Mouse (Mus musculus) left cerebral cortex, adult 2 months (tissue): Measurements from ENCODE around the gene Rassf2. TPM values are rescaled to one million over a fixed set of nuclear protein-coding genes. Genes with fewer than 3 reads are reported as not detected.

ENCODE experiments used
- DNase-seq, 2 experiments: peaks; one replicate each; pipeline ENCODE4 v3.0.0; 2021 to 2022; ENCODE audit warnings: low spot score in 2 of 2, mixed read lengths in 1 of 2; ENCODE audit errors: extremely low spot score in 1 of 2
- H3K27ac ChIP-seq: fragments of 200-600 bp; 2 replicates; pipeline ENCODE4 v1.8.1; 2022
- H3K4me3 ChIP-seq: fragments of 200-600 bp; 2 replicates; pipeline ENCODE4 v1.8.1; 2022
- CTCF ChIP-seq: fragments of 200-600 bp; IDR thresholded peaks from 2 replicates; pipeline ENCODE4 v1.8.1; 2022; ENCODE audit warnings: antibody characterized with exemption, mild to moderate bottlenecking, moderate library complexity
- intact Hi-C: fragments of 180-260 bp; cut with DNase I; formaldehyde crosslinking; loops from one replicate; pipeline ENCODE4 v1.15.1; 2025
- total RNA-seq, 2 experiments: library from RNA; stranded (reverse); gene quantifications; 2 replicates each; pipeline ENCODE4 v1.2.3; 2021

The Rassf2 gene
- total RNA-seq, 2 experiments from 2014 or later = 39.2 to 41.2 TPM

DNA sequence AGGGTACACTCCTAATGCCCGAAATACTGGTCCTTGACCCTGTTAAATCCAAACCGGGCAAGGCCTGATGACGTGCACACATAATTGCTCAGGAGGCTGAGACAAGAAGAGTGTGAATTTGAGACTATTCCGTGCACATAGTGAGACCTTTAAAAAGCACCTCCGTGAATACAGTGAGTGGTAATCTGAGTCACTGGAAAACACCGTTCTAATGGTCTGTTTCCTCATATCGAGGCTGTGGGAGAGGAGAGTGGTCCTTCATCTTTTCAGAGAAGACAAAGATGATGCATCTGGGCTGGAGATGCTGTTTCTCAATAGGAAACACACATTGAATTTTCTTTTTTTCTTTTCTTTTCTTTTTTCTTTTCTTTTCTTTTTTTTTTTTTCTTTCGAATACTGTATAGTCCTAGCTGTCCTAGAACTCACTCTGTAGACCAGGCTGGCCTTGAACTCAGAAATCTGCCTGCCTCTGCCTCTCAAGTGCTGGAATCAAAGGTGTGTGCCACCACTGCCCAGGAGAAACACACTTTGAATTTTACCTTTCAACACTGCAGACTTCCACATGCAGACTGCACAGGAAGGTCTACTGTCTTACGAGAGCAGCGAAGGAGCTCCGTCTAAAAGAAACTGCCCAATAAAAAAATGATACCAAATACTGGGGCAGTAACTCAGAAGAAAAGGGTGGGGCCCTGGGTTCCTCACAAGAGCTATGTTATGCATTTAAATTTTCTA is 1.5 kb upstream of the Rassf2 start:
- no peak overlapping the region for H3K4me3 ChIP-seq
- TF ChIP-seq CTCF = no peak
- DNase-seq = no peak
- intact Hi-C loops = no loop called here
- H3K27ac ChIP-seq = peak overlapping the region; percentile 81

DNA sequence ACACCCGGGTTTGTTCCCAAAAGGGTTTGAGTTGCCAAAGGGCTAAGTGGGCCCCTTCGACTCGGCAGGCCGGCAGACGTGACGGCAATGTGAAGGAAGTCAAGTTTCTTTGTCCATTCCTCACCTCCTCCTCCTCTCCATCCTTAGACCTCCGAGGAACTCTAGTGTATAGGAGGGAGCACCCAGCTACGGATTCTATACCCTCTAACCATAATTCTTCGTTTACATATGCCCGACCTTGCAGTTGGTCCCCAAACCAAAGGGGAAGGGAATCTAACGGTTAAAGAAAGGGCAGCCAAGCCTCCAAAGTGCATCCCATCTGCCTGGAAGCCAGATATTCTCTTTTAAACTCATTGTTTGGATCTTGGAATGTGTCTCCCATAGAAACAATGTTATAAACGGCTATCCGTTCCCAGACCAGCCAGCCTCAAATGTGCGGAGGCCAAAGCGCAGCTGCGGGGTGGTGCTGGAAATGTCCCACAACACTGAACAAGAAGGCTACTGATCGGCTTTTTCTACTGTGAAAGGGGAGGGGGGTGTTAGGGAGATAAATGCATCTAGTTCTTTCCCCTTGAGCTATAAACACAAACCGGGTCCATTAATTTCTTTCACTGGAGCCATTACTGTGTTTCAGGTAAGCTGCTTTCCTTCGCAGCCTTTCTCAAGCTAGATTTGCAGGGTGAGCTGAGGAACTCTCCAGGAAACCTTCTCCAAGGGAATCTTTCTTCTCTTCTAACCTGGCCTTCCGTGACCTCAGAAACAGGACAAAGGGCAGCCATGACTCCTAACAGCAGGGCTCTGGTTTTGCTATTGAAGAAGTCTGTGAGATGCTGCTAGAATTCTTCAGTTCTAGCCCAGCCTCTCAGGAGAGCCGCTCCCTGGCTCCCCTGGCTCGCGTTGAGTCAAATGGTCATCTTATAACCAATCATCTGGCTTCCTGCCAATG is 633 bp upstream of the Rassf2 start:
- intact Hi-C loops = no loop called here
- peak overlapping the region; percentile 63 for H3K4me3 ChIP-seq
- TF ChIP-seq CTCF = no peak
- no peak for DNase-seq
- H3K27ac ChIP-seq = peak overlapping the region; percentile 81

DNA sequence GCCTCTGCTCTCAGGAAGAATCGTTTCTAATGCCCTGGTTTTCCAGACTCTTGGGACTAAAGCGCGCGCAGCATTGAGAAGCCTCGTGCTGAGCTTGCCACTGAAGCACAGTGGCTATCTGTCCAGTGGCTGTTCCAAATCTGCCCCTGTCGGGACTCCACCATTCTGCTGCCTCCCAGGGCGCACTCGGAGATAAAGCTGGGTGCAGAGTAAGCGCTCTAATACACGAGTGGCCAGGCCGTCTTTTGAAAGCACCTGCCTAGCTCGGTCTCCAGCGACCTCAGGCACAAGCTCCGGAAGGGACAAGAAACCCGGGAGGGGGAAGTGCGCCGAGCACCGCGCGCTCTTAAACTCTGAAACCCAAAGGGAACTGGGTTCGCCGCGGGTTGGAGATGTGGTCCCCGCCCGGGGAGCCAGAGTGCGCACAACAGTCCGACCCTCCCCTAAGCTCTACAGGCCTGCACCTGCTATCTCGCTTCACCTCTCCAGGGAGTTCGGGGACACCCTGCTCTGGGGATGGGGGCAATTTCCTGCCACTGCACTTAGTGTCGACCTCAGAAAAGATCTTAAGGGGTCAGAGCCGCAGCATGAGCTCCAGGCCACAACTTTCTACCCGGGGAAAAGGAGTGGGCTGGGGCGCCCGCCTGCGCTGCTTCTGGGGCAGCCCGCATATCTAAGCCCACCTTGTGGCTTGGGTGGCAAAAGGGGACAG is 1.0 kb downstream of the Rassf2 start:
- Histone ChIP-seq H3K4me3 (peak overlapping the region; percentile 63), H3K27ac (peak overlapping the region; percentile 91)
- intact Hi-C loops = no loop called here
- TF ChIP-seq CTCF = no peak
- peak in 1 of 2 experiments; percentile 19 for DNase-seq

DNA sequence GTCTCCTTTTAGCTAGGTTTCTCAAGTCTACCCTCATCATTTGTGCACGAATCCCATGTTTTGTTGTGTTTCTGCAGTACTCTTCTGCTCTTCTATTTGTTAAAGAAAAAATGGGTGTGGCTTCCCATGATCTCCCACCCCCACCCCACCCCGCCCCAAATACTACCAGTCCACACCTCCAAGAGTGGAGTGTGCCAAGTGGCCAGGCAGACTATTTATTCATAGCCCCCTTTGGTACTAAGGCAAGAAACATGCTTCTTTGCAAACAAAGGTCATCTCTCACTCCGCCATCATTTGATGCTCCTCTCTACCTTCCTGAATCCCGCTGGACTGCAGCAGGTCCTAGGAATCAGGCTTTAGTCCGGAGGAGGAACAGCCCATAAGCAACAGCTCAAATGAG is 2.0 kb downstream of the Rassf2 start:
- intact Hi-C loops = no loop called here
- Histone ChIP-seq H3K27ac (peak overlapping the region; percentile 91), H3K4me3 (peak overlapping the region; percentile 63)
- no peak for DNase-seq
- TF ChIP-seq CTCF = no peak

DNA sequence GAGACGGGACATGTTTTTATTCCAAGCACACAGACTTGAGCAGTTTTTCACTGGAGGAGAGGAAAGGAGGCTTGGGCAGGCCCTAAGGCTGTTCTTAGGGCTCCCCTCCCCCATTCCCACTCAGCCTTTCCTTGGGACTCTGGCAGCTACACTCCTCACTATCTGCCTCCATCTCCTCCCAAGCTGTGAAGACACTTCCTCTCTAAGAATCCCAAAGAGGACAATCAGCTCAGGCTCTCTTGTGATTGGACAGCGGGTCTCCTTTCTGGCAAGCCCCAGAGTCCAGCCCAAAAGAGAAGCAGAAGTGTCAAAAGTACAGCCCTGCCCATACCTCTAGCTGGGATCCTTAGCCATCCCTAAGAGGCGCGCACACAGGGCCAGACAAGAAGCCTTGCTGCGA is 2.7 kb downstream of the Rassf2 start:
- H3K27ac ChIP-seq = no peak overlapping the region
- no peak for DNase-seq
- no peak overlapping the region for H3K4me3 ChIP-seq
- intact Hi-C loops = no loop called here
- no peak for TF ChIP-seq CTCF

DNA sequence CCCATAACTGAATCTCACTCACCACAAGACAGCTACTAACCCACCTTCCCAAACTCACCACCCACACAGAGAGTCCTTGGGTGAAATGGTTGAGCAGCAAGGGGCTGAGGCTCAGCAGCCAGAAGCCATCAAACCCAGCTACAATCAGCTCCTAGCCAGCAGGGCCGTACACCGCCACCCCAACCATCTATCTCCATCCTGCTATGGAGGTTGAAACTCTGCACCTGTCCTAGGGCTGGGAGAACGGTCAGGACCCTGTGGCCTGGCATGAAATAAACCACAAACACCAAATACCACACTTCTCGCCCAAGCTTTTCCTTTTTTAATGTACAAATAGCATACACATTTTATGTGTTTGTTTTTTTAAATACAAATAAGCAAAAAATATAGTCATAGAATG is 6.0 kb downstream of the Rassf2 start:
- no peak for DNase-seq
- H3K27ac ChIP-seq = no peak overlapping the region
- intact Hi-C loops = no loop called here
- TF ChIP-seq CTCF = no peak
- H3K4me3 ChIP-seq = no peak overlapping the region

DNA sequence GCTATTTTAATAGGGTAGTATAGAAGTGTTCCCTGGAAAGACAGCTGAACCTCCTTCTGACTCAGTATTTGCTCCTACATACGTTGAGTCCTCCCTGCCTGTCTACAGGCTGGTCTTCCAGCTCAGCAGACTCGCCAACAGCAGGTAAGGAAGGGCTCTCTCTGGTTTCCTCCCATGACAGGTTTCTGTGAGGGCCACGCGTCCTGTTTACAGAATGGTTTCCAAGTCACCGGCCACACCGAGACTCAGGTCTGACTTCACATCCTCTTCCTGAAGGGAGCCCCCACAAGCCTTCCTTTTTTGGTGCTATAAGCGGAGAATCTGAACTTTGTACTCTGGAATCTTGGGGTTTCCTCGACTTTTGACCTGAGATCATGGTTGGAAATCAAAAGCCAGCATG is 7.4 kb downstream of the Rassf2 start:
- Histone ChIP-seq H3K27ac (no peak overlapping the region), H3K4me3 (no peak overlapping the region)
- intact Hi-C loops = no loop called here
- no peak for TF ChIP-seq CTCF
- no peak for DNase-seq

DNA sequence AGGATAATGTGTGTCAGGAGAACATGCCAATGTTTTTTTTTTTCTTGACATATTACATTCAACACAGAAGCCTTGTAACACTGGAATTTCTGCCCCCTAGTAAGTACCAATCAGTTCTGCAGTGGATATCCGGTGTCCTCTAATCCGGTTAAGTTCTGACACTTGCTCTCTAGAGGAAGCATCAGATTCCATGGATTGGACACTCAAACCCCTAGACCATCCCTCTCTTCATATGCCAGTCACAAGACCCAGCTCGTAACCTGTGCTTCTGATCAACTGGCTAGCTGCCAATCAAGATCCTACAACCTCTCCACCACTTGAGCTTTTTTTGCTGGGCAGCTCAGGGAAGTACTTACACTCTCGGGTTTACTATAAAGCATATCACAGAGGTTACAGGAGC is 8.4 kb downstream of the Rassf2 start:
- Histone ChIP-seq H3K4me3 (no peak overlapping the region), H3K27ac (peak overlapping the region; percentile 6; the same call in 1 of the 2 replicates)
- intact Hi-C loops = no loop called here
- no peak for DNase-seq
- no peak for TF ChIP-seq CTCF

DNA sequence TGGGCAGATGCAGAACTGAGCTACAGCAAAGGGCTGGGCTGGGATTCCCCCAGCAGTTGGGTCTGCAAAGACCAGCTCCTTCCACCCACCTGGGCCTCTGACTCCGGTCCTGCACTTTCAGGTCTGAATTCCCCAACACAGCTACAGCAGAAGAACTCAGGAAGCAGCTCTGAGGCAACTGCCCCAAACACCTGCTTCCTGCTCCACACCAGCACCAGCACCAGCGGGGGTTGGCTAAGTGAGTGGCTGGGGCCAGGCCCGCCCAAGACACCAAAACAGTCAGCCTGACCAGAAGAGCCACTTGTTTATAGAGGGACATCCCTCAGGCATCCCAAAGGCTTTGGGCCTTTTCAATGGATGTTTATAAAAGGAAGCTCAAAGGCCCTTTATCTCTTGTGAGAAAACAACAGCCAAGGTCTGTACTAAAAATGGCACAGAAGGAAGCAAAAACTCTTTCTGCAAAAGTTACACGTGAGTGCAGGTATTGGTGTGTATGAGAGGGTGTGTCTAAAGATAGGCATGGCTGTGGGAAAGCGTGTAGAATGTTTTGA is 9.0 kb downstream of the Rassf2 start:
- intact Hi-C loops = no loop called here
- Histone ChIP-seq H3K27ac (peak overlapping the region; percentile 7; the same call in 1 of the 2 replicates), H3K4me3 (no peak overlapping the region)
- DNase-seq = no peak
- TF ChIP-seq CTCF = no peak

DNA sequence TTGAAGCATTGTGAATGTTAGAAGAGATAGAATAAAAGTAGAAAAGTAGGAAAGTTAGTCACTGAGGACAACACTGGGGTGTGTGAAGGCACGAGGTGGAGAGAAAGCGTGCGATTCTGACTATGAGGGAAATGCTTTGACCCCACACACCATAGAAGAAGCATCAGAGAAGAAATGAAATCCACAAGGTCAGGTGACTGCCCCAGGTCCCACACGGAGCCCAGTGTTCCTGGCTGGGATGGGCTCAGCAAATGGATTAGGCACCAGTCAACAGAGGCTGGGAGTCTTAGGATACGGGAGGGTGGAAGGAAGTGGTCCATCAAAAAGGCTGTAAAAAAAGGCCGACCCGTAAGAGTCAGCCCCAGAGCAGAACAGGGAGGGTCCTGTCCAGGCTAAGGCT is 9.6 kb downstream of the Rassf2 start:
- no peak for TF ChIP-seq CTCF
- peak overlapping the region; percentile 18; the same call in 1 of the 2 replicates for H3K27ac ChIP-seq
- intact Hi-C loops = no loop called here
- no peak for DNase-seq
- no peak overlapping the region for H3K4me3 ChIP-seq

DNA sequence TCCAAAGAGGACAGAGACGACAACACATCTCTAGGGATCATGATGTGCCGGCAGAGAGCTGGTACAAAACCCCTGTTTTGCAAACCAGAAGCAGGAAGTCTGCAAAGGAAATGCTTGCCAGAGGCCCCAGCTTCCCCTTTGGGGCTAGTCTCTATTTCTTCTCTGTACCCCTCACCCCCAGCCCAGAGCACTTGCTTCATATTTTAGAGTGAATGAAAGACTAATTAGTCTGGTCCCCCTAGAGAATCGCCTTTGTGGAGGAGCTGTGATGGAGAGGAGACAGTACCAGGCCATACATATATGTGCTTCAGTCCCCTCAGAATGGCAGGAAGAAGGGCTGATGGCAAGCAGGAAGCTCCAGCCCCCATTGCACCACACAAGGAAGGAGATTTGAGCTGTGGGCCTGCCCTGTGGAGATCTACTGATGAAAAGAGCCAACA is 10.7 kb downstream of the Rassf2 start:
- Histone ChIP-seq H3K4me3 (no peak overlapping the region), H3K27ac (peak overlapping the region; percentile 18; the same call in 1 of the 2 replicates)
- TF ChIP-seq CTCF = no peak
- DNase-seq = no peak
- intact Hi-C loops = no loop called here
